Mouse (Mus musculus): ENCODE results near the gene Maf. TPM values are rescaled to one million over a fixed set of nuclear protein-coding genes. Genes with fewer than 3 reads are reported as not detected.

Maf gene
- 9.9 TPM for total RNA-seq (2023)

GRCm38 (mm10) chr8:115707731-115708590 lies at the start of gene Maf:
Gene Maf (minus strand): TSS chr8:115707794.

